Mouse (Mus musculus) adrenal gland, postnatal 4 days (tissue): ENCODE measurements around the gene Pdlim1. TPM values are rescaled to one million over a fixed set of nuclear protein-coding genes. Genes with fewer than 3 reads are reported as not detected.

Source experiments
- DNase-seq, 2 experiments: peaks; one replicate each; pipeline ENCODE4 v3.0.0; 2021 to 2022; ENCODE audit warnings: low spot score in 2 of 2, mixed read lengths in 2 of 2
- long read RNA-seq, 2 experiments: library from polyadenylated mRNA; stranded (forward); transcript quantifications; one replicate each; pipeline ENCODE4 v2.0.0; 2021
- total RNA-seq, 2 experiments: library from RNA; stranded (reverse); gene quantifications; 2 replicates each; pipeline ENCODE4 v1.2.3; 2021

The Pdlim1 gene
- total RNA-seq = 10 to 100 TPM; 39.4 to 44.8 TPM
- long read RNA-seq, experiment 1, transcript Pdlim1-201 (7 exons, 2,571 nt) = major isoform, 20 of 26 reads
- long read RNA-seq, experiment 1, partial matches to known transcripts = 1 of 26 reads
- long read RNA-seq, experiment 1, other reads (novel, unspliced or antisense) = 5 of 26 reads
- long read RNA-seq, experiment 2, transcript Pdlim1-201 (7 exons, 2,571 nt) = major isoform, 23 of 31 reads
- long read RNA-seq, experiment 2, partial matches to known transcripts = 1 of 31 reads
- long read RNA-seq, experiment 2, other reads (novel, unspliced or antisense) = 6 of 31 reads

DNA sequence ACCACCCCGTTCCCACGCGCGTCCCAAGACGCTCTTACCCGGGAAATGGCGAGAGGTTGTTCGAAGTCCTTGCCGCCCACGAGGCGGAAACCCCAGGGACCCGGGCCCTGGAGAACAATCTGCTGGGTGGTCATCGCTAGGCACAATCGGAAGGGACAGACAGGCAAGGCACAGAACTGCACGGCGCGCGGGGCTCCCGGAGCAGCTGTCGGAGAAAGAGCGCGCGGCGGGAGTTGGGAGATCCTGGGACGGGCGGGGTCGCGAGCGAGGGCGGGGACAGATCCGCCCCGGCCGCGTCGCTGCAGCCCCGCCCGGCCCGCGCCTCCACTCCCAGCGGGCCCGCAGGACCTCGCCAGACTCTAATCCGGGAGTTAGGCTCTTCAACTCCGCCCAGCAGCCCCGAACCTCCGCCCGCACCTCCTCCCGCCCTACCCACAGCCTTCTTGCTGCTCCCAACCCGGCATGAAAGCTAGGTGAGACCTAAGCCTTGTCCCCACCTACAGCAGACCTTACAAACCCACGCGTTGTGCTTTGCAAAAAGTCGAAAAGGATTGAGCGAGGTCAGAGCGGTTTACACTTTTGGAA lies at the start of gene Pdlim1:
Gene Pdlim1 (minus strand): TSS at position 535 of the 585 bp plus-strand sequence.
- peak; percentile 18 to 32 for DNase-seq

DNA sequence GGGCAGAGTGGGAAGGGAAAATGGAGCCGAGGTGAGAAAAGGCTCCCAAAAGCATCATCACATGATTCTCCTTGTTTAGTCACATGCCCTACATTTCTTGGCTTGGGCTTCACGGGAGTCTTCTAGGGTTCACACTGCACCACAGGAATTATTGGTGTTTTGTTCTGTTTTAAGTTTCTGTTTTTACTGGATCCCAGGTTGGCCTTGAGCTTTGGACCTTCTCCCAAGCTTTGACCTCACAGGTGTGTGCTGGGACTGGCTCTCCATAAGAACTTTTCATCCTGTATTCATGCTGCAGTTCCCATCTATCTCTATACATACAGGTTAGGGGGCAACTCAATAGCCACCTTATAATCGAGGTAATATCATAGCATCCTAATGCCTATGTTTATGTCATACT lies 47.6 kb upstream of the Pdlim1 start:
- no peak for DNase-seq

DNA sequence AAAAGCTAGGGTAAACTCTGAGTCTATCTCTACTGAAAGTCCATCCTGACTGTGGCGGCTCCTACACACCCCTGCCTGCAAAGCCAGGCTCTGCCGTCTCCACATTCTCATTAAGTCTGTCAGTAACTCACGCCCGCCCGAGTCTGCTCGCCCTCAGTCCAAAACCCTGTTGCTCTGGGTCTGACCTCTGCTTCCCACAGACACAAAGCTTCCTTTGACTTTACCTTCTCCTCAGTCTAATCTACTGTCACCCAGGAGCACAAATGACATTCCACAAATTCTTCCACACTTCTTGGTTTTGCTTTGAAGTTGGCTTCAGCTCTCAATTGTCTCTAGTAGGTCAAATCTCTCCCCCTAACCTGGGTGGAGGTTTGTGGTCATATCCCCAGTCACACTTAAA lies 46.9 kb upstream of the Pdlim1 start:
- DNase-seq = no peak

DNA sequence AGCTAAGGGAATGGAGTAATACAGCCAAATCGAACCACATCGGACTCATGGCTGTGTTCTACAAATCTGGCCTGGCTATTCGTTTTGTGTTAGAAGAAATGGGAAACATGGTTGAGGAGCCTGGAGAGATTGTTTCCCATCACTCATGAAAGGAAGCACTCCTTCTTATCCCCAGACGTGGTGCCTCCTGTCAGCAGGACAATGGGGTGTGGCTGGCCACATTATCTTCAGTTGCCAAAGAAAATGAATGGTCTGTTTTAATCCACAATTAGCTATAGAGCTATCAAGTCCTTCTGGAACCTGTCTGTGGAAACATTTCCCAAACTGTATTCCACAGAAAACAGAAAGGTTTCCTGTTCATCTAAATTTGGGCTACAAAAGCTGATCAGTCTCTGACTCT lies 45.4 kb upstream of the Pdlim1 start:
- no peak for DNase-seq

DNA sequence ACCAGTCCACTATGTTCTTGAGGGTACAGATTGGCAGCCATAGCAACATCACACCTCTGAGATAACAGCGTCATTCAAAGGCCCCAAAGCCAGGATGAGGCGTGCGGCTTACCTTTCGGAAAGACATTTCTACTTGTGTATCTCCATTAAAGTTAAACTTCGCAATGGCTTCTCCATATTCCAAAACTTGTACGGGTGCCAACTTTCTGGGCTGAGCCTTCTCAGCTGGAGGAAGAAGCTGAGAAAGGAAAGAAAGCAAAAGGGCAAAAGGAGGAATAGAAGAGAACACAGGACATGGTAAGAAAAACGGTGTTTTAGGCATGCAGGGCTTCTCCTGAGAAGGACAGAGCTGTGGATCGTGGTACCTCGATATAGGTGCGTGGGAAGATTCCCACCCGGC lies 42.6 kb upstream of the Pdlim1 start:
- no peak for DNase-seq

DNA sequence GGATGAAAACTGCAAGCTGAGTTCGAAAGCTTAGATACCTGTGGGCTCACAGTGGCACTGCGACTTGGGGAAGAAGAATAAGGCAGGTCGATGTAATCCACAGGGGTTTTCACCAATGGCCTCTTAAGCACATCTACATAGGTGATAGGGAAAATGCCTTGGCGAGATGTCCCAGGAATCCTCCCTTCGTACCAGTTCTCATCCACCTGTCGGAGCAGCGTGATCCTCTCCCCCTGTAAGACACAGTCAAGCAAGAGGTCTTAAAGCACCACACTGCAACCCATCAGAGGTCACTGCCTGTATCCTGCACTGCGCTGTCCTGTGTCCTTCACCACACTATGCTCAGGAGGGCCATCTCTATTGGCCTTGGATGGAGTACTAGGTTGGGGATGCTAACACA lies 40.0 kb upstream of the Pdlim1 start:
- no peak for DNase-seq

DNA sequence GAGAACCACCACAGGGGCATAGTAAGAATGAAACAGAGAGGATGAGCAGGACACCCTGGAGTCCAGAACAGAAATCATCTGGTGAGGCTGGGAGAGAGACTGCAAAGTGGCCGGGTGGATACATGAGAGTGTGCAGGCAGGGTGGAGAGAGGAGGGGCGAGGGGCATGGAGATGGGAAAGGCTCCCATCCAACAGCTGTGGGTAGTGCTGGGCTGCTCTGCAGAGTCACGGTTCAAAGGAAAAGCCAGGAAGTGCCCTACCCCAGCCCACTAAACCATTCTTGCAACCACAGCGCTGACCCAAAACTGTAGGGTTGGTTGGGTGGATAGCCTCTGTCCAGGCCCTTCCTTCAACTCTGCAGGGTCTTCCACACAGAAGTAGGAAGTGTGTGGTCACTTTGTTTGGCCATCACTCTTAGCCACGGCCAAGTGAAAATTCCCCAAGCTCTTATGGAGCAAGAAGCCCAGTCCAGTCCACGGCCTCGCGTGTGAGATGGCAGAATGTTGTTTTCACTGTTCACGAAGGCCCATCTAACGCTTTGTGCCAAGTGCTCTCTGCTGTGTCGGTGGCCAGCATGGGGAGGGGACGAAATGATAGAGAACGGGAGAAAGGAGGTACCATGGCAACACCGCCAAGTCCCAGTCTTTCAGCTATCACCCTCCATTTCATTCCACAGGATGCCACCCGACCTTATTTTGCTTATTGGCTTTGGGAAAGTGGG lies 38.9 kb upstream of the Pdlim1 start:
- DNase-seq = no peak

DNA sequence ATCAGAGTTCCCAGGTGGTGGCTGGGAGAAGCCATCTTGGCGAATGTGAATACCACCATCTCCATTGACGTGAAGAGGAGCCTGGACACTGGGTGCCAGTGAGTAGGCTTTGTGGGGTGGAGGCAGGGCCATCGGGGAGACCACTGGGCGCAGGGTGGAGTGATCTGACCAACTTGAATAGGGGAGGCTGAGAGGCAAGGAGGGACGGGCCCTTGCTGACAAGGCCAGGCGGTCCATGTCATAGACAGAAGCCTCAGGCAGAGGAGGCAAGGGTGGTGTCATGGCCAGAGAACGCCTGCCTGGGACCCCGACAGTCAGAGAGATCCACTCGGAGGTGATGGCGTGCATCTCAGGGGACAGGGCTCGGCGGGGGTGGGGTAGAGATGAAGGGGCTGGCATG lies 38.3 kb upstream of the Pdlim1 start:
- DNase-seq = no peak

DNA sequence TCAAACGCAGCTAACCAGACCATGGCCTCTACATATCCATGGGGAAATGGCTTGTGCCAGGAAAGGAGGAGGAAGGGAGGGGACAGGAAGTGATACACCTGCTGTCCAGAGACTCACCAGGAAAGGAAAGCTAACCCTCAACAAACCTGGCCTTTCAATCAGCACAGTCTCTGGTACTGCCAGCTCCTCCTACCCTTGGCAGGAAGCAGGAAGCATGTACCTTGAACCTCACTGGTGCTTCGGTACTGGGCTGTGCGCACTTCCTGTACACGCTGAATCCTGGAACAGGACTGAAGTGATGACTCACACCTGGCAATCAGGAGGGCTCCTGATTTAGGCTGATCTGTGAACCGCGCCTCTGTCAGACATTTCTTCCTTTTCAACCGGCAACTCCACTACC lies 35.9 kb upstream of the Pdlim1 start:
- no peak for DNase-seq

DNA sequence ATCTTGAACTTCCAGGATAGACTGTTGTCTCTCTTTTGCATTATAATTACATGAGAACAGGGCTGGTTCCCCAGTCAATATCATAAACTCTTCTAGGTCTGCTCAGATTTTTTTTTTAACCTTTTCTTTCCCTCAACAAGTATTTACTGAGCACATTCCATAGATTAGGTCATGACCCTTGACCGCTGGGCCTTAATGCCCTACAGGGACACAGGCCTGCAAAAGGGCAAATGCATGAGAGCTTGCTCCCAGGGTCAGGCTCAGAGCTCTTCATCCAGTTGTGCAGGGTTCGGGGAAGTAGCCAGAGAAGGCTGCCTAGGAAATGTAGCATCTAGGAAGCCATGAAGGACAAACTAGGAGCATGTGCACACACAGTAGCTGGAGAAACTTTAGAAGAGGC lies 35.0 kb upstream of the Pdlim1 start:
- DNase-seq = no peak

DNA sequence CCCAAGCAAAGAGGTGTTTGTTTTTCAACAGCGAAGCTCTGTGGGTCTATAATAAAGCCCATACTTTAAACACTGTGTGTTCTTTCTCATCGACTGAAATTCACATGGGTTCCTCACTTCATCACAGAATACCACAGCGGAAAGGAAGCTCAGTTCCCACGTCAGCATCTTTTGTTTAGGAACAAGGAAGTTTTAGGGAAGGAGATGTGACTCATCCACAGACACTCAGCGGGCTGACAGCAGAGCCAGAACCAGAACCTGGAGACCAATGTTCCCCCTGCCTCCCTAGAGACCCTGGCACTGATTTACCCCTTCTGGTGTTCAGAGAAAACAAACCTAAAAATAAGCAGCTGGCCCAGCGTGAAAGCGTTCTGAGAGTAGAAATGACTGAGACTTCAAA lies 33.8 kb upstream of the Pdlim1 start:
- no peak for DNase-seq

DNA sequence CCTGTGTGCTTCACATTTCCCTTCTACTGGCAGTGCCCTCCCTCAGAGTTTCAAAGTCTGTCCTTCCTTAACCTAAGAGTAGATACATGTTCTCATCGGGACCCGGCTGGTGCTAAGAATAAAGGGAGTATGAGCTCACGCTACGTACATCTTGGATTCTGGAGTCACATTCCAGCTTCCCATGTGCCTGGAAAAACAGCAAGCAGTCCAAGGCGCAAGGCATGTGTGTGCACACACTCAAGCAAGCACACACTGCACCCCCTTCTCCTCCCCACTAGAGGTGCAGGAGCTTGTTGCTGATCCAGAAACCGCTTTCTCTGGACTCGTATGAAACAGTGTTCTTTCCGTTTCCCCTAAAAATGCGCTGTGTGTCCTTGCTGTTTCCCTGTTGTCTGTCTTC lies 31.3 kb upstream of the Pdlim1 start:
- DNase-seq = no peak

DNA sequence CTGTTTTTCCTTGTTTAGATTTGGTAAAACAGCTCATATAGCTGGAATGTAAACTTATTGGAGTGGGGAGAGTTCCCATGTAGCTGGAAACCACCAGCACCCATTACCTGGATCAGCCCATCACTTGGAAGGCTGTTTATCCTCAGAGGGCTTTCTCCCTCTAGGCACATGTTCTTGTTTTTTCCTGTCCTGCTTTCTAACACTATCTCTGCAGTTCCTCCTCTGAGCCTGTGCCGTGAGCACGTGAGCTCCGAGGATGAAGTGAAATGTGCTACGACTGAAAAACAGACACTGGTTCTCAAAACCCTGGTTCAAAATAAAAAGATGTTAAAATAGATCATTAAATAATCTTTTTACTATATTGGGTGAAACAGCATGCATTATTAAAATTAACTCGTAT lies 30.8 kb upstream of the Pdlim1 start:
- no peak for DNase-seq

DNA sequence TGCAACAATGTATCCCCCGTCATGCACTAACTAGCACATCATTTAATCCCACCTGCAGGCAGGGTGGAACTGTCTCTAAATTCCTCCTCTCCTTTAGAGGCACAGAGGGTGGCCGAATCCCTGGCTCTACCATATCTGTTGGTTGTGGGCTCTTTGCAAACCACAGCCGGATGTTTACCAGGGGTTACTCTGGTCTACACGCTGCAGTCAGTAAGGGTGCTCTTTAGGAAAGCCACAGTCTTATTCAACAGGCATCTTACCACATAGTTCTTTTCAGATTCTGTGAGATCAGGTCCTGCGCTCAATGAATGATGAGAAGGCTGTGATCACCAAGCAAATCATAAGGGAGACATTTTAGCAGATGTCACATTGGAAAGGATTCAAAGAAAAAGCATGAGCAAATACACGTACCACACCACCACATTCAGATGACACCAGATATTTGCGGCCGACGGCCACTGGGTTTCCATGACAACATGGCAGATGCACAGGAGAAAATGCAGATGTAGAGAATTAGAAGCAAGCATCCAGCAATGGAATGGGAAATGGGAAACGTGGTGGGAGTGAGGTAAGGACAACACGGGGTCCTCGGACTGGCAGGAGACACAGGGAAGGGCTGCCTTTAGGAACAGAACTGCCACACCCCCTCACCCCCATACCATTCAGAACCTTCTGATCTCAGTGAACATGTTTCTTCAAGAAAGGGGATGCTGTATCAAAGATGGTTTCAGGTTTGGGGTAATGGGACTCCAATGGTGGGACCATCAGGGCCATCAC lies 28.5 kb upstream of the Pdlim1 start:
- DNase-seq = no peak

DNA sequence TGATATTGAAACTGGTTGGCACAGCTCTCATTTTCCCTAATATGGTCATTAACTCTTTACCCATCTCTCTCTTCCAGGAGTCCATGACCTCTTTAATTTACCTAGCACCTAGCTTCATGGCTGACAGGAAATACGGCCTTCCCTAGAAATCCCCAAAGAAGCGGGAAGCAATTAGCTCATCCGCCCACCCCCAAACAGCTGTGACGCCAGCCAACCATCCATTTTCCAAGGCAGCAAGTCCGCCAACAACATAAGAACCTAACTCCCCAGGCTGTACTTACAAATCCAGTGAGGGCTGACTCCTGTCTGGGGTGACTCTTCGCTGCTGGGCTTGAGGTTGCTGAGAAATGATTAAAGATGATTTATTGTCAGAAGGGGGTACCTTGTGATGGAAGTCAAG lies 27.5 kb upstream of the Pdlim1 start:
- no peak for DNase-seq

DNA sequence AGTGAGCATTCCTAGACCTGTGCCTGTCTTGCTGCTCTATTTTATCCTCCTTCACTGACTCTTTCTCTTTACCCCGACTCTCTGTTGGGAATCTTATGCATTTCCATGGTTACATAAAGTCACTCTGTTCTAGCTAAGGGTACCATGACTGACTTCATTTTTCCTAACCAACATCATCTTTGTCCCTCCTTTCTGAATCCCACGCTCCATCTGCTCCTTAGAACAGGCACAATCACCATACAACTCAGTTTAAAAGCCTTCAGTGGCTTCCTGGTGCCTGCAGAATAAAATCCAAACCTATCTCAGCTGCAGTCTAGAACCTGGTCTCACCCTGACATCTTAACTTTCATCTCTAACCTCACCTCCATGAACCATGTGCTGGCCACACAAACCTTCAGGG lies 26.9 kb upstream of the Pdlim1 start:
- DNase-seq = no peak

DNA sequence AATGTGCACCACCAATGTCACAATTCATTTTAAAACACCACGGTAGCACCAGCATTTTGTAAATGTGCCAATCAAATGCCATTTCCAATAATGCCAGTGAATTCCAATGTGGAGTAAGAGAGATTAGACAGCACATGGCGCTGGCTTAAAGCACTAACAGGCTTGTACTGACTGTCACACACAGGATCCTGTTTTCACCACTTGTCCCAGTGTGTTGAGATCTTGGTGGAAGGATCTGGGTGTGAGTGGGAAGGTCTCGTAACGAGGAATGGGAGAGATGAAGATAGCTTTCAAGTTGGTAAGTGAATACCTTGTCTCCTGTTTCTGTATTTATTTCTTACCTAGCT lies 26.1 kb upstream of the Pdlim1 start:
- DNase-seq = no peak

DNA sequence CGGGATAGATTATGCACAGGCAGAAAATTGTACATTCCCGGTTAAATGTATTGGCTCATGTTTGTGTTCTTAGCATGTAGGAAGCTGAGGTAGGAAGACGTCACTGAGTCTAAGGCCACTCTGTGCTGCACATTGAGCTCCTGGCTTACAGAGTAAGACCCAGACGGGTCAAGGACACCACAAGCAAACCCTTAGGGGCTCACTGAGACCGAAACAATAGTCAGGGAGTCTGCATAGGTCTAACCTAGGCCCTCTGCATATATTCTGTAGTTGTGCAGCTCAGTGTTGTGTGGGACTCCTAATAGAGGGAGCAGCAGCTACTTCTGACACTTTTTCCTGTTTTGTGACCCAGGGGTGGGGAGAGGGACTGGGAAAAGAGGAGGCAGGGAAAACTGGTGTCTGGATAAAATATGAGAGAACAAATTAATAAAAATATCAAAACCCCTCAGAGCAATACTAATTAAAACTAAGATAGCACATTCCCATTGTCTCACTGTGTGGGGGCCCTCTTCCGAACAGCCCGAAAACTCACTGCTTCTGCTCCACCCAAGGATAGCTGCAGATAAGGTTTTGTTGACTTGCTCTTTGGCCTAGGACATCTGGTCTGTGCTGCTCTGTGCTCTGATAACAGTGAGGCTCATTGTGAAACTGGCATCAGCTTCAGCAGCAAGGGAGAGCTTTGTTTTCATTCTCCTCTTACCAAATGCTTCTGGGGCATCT lies 25.6 kb upstream of the Pdlim1 start:
- no peak for DNase-seq

DNA sequence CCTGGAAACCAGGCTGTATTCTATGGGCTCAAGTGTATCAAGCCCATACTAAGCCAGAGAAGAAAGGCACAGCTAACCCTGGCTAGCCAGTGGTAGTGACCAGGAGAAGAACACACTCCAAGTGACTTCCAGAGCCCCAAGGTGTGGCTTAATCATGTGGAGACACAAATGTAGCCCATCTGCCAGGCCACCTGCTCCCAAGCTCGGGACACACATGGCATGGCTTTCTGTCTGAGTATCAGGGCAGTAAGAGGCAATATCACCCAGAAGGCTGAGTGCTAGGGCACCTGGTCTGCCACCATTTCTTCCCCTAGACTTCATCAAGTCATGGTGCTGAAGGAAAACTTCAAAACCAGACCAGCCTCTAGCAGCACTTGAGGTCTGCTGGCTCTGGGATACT lies 22.6 kb upstream of the Pdlim1 start:
- DNase-seq = no peak

DNA sequence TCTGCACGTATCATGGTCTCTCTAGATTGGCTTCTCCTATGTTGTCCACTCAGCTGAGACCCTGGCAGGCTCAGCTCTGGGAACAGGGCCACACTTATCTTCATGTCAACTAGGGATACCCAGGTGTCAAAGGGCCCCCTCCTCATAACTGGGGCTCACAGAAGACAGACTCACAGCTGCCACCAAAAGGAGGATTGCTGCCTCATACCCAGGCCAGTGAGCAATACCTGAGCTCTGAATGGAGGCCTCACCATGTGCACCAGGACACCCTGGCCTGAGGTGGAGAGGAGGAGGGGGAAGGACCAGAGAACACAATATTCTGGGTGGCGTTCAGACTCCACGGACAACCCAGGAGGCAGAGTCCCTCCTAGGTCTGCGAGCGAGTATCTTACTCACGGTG lies 22.1 kb upstream of the Pdlim1 start:
- DNase-seq = no peak

DNA sequence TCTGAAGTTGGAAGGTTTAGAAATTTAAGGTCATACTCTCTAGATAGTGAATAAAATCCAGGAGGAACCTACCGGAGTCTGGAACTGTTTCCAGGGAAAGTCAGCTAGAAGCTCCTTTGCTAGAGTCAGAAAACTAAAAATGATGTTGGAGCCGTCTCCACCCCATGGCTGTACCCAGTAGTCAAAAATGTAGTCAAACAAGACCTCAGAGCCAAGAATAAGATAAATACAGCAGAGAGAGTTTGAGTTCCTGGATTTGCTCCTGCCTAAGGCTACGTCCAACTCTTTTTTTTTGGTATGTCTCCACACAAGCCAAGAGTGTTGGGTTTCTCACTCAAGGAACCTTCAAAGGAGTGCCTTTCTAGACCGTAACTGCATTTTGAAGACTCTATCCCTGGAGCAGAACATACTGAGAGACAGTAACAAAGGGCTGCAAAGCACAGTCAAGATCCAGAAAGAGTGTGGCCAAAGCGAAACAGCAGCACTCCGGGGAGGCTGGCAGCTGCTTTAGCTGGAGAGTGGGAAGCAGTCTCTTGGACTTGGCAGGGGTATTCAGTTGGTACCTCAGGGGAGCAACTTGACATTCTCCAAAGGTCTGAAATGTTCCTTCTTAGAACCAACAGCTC lies 18.6 kb upstream of the Pdlim1 start:
- no peak for DNase-seq
